Mouse (Mus musculus) C2C12 (cell line): Measurements from ENCODE around the gene Lama2.

Experiments
- CEBPB ChIP-seq: IDR thresholded peaks from one replicate; pipeline ENCODE4 v1.6.1; 2011; ENCODE audit warnings: low read depth, mild to moderate bottlenecking, control low read depth, moderate library complexity
- CTCF ChIP-seq: IDR thresholded peaks from one replicate; pipeline ENCODE4 v1.5.1; 2011; ENCODE audit not compliant: control insufficient read depth, insufficient read depth, insufficient read length
- MAX ChIP-seq: IDR thresholded peaks from one replicate; pipeline ENCODE4 v1.6.1; 2011; ENCODE audit warnings: mild to moderate bottlenecking, control low read depth
- MYOD1 ChIP-seq: IDR thresholded peaks from one replicate; pipeline ENCODE4 v1.6.1; 2011; ENCODE audit warnings: low read depth; ENCODE audit not compliant: control insufficient read depth, insufficient read length
- MYOG ChIP-seq: IDR thresholded peaks from one replicate; pipeline ENCODE4 v1.6.1; 2011; ENCODE audit not compliant: control insufficient read depth, insufficient read length; ENCODE audit errors: extremely low read depth
- USF1 ChIP-seq: IDR thresholded peaks from one replicate; pipeline ENCODE4 v1.6.1; 2011; ENCODE audit warnings: low read depth, mild to moderate bottlenecking, control low read depth, moderate library complexity

DNA sequence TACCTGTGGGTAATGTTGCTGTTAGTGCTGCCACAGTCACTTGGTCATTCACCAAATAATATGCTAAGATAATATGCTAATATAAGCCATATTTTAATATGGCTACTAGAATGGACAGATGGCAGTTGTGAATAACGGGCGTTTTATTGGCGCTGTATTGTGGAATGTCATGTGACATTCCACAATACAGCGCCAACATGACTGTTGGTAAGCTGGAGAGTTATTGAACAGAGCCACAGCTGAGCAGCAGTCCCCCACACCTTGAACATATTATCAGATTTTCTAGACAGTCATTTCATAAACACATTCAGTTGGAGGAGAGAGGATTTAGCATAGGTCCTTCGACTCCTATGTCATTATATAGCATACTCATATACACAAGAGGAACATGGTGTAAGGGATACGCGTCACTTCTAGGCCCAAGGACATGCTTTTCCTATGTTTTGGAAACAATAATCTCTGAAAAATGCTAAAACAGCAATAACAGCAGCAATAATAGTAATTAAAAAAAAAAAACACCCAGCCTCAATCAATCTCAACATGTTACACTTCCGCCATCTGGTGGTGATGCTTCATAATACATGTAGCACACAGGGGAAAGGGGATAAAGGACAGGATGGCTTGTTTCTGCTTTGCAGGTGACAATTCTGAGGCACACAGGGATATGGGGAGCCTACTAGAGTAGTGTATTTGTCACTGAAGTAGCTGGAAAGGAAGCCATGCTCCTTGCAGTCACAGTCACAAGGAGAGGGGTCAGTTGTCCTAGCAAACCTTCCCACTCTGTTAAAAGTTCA lies 624.2 kb downstream of the Lama2 start:
- TF ChIP-seq MYOG (no peak), CEBPB (no peak), CTCF (no peak), USF1 (no peak), MYOD1 (no peak), MAX (no peak)
